Mouse (Mus musculus): Measurements from ENCODE around the gene Il3ra. TPM values are rescaled to one million over a fixed set of nuclear protein-coding genes. Genes with fewer than 3 reads are reported as not detected.

The Il3ra gene
- polyA plus RNA-seq (2015; fragmentation: Nextera tagmentation; extraction: Ambion mirVana): 4.7 and 8.5 TPM in 2 replicates

GRCm38 (mm10) chr14:14345948-14346812, at the start of gene Il3ra:
Il3ra (plus strand) TSS chr14:14346275.
- Histone ChIP-seq H3K4me1 (replicated peaks) (peaks cover 7% of the 10 kb centered on the region; the same call in 1 of the 2 replicates), H3K27me3 (no peaks in the 10 kb centered on the region), H3K4me2 (peak within 1 kb of the TSS; percentile 91), H3K36me3 (peaks cover 22% of the 10 kb centered on the region), H3K9me3 (replicated peaks) (peaks cover 40% of the 10 kb centered on the region), H3K27ac (peak within 1 kb of the TSS; percentile 80), H3K4me3 (peak within 1 kb of the TSS; percentile 68), H3K9ac (peak within 1 kb of the TSS; percentile 63)
- WGBS: 3% methylated on average over 69 of the region's 69 CpGs
- peak; percentile 33 for ATAC-seq (replicated peaks; ENCODE audit: insufficient number of reproducible peaks, insufficient read depth, low FRiP score, low read depth)

GRCm38 (mm10) chr14:14308938-14309337, 37.1 kb upstream of the Il3ra start:
- H3K9ac ChIP-seq: no peak overlapping the region
- H3K4me2 ChIP-seq: peak overlapping the region; percentile 45
- H3K4me1 ChIP-seq (replicated peaks): no peaks in the 10 kb centered on the region
- no peak for ATAC-seq (replicated peaks; ENCODE audit: insufficient number of reproducible peaks, insufficient read depth, low FRiP score, low read depth)
- H3K9me3 ChIP-seq (replicated peaks): no peaks in the 10 kb centered on the region
- peak overlapping the region; percentile 14 for H3K4me3 ChIP-seq
- no peaks in the 10 kb centered on the region for H3K27me3 ChIP-seq
- H3K27ac ChIP-seq: no peak overlapping the region
- no peaks in the 10 kb centered on the region for H3K36me3 ChIP-seq
- 44% methylated on average over 16 of the region's 16 CpGs for WGBS

DNA sequence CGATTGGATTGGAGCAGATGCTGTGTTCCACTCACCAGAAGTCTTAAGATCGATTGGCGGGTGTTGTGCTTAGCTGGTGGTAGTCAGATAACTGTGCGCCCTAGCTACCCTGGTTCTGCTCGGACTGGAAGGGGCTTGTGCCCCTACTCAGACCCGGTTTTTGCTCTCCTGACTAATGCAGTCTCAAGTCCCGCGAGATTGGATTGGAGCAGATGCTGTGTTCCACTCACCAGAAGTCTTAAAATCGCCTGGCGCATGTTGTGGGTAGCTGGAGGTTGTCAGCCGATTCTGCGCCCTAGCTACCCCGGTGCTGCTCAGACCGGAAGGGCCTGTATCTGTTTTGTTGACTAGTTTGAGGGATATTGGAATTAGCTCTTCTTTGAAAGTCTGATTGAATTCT, 36.7 kb upstream of the Il3ra start:
- no peak for ATAC-seq (replicated peaks; ENCODE audit: insufficient number of reproducible peaks, insufficient read depth, low FRiP score, low read depth)
- Histone ChIP-seq H3K9me3 (replicated peaks) (no peaks in the 10 kb centered on the region), H3K9ac (no peak overlapping the region), H3K27ac (no peak overlapping the region), H3K4me2 (peak overlapping the region; percentile 45), H3K27me3 (no peaks in the 10 kb centered on the region), H3K4me1 (replicated peaks) (no peaks in the 10 kb centered on the region), H3K36me3 (no peaks in the 10 kb centered on the region), H3K4me3 (peak overlapping the region; percentile 14)
- 45% methylated on average over 14 of the region's 14 CpGs for WGBS

DNA sequence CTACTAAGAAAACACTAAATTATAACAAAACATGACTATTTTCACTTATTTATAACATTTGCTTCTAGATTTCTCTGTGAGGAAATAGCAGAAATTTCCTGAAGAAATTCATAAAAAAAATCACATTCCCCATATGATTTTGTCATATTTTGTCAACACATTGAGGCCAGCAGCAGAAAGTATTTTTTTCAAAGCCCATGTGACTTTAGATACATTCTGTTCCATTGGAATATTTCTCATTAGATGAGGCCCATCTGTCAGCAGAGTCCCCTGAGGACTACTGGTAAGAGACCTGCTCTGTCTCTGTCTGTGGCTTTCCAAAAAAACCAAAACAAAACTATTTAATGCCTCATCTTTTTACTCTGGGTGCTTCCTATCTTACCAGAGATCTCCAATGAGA, 23.5 kb upstream of the Il3ra start, which contains the start of gene Olfr31:
Gene Olfr31, plus strand, starts transcription at position 301 of the 400 bp plus-strand sequence.
- Histone ChIP-seq H3K4me1 (replicated peaks) (no peaks in the 10 kb centered on the region), H3K4me3 (no peak within 1 kb of the TSS)
- no peak for ATAC-seq (replicated peaks; ENCODE audit: insufficient number of reproducible peaks, insufficient read depth, low FRiP score, low read depth)

DNA sequence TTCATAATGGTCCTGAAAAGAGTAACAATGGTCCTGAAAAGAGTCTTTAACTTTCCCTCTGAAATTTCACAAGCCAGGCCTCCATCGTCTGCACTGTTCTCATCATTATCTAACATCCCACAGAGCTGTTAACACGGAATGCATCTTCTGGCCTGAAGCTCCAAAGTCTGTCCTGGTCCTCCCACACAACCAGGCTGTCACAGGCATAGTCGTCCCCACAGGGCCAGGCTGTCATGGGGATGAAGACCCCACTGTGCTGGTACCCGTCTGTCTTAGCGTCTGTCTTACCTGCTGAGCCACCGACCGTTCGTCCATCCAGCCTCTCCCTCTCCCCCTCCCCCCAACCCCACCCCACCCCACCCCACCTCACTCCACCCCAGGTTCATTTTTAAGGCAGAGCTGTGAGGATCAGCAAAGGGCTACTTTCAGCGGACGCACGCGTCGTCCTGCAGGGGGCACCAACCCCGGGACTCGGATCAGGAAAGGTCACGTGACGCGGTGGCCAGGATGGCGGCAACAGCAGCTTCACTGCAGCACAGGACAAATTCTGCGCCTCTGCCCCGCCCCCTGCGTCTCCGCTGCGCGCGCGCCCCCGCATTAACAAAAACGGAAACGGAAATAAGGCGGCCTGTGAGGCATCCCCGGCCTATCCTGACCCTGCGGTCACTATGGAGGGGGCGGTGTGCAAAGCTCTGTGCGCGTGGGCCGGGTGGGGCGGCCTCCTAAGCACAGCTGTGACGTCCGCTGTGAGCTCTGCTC, 783 bp upstream of the Il3ra start:
- peak overlapping the region; percentile 91 for H3K4me2 ChIP-seq
- H3K27ac ChIP-seq: peak overlapping the region; percentile 80
- peaks cover 7% of the 10 kb centered on the region; the same call in 1 of the 2 replicates for H3K4me1 ChIP-seq (replicated peaks)
- H3K36me3 ChIP-seq: peaks cover 17% of the 10 kb centered on the region
- 5% methylated on average over 40 of the region's 40 CpGs for WGBS
- H3K9ac ChIP-seq: peak overlapping the region; percentile 63
- peak overlapping the region; percentile 68 for H3K4me3 ChIP-seq
- ATAC-seq (replicated peaks; ENCODE audit: insufficient number of reproducible peaks, insufficient read depth, low FRiP score, low read depth): peak; percentile 77
- peaks cover 32% of the 10 kb centered on the region for H3K9me3 ChIP-seq (replicated peaks)
- no peaks in the 10 kb centered on the region for H3K27me3 ChIP-seq

More for the DNA sequence above, 23.5 kb upstream of the Il3ra start, which contains the start of gene Olfr31:
- Histone ChIP-seq H3K9me3 (replicated peaks) (no peaks in the 10 kb centered on the region), H3K36me3 (no peaks in the 10 kb centered on the region), H3K27me3 (no peaks in the 10 kb centered on the region), H3K4me2 (no peak within 1 kb of the TSS), H3K9ac (no peak within 1 kb of the TSS), H3K27ac (no peak within 1 kb of the TSS)

DNA sequence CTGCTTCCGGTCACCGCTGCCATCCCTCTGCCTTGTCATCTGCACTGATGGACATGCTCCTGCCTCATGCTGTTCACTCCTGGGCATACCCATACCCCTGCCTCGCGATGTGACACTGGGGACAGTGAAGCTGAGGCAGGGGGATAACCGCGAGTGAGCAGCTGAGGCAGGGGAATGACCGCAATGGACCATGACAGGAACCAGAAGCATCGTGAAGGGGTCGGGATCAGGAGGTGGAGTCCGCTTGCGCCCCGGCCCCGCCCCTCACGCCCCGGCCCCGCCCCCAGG, 682 bp downstream of the Il3ra start:
- Histone ChIP-seq H3K36me3 (peaks cover 22% of the 10 kb centered on the region), H3K4me2 (peak overlapping the region; percentile 91), H3K27me3 (no peaks in the 10 kb centered on the region), H3K9ac (peak overlapping the region; percentile 63; the same call in 1 of the 2 replicates), H3K27ac (peak overlapping the region; percentile 80), H3K4me1 (replicated peaks) (peaks cover 7% of the 10 kb centered on the region; the same call in 1 of the 2 replicates), H3K4me3 (peak overlapping the region; percentile 68), H3K9me3 (replicated peaks) (peaks cover 46% of the 10 kb centered on the region)
- ATAC-seq (replicated peaks; ENCODE audit: insufficient number of reproducible peaks, insufficient read depth, low FRiP score, low read depth): 0 out of 2 replicates have a peak, but pooled peaks have one; percentile 2
- 27% methylated on average over 16 of the region's 16 CpGs for WGBS

GRCm38 (mm10) chr14:14347151-14347835, 1.2 kb downstream of the Il3ra start:
- Histone ChIP-seq H3K27me3 (no peaks in the 10 kb centered on the region), H3K36me3 (peaks cover 22% of the 10 kb centered on the region), H3K27ac (no peak overlapping the region), H3K4me2 (no peak overlapping the region; the same call in 1 of the 2 replicates), H3K9ac (no peak overlapping the region), H3K9me3 (replicated peaks) (peaks cover 50% of the 10 kb centered on the region), H3K4me3 (peak overlapping the region; percentile 68), H3K4me1 (replicated peaks) (peaks cover 7% of the 10 kb centered on the region; the same call in 1 of the 2 replicates)
- WGBS: 80% methylated on average over 17 of the region's 17 CpGs
- ATAC-seq (replicated peaks; ENCODE audit: insufficient number of reproducible peaks, insufficient read depth, low FRiP score, low read depth): no peak

- no peaks in the 10 kb centered on the region for H3K27me3 ChIP-seq
- no peak overlapping the region for H3K4me3 ChIP-seq
- no peak for ATAC-seq (replicated peaks; ENCODE audit: insufficient number of reproducible peaks, insufficient read depth, low FRiP score, low read depth)
- H3K27ac ChIP-seq: no peak overlapping the region
- no peak overlapping the region for H3K9ac ChIP-seq
- peaks cover 22% of the 10 kb centered on the region for H3K36me3 ChIP-seq
- H3K4me1 ChIP-seq (replicated peaks): peaks cover 7% of the 10 kb centered on the region; the same call in 1 of the 2 replicates
- peaks cover 51% of the 10 kb centered on the region for H3K9me3 ChIP-seq (replicated peaks)
- 96% methylated on average over 14 of the region's 14 CpGs for WGBS
- H3K4me2 ChIP-seq: no peak overlapping the region
Observed at GRCm38 (mm10) chr14:14347836-14348621, 2.0 kb downstream of the Il3ra start.

DNA sequence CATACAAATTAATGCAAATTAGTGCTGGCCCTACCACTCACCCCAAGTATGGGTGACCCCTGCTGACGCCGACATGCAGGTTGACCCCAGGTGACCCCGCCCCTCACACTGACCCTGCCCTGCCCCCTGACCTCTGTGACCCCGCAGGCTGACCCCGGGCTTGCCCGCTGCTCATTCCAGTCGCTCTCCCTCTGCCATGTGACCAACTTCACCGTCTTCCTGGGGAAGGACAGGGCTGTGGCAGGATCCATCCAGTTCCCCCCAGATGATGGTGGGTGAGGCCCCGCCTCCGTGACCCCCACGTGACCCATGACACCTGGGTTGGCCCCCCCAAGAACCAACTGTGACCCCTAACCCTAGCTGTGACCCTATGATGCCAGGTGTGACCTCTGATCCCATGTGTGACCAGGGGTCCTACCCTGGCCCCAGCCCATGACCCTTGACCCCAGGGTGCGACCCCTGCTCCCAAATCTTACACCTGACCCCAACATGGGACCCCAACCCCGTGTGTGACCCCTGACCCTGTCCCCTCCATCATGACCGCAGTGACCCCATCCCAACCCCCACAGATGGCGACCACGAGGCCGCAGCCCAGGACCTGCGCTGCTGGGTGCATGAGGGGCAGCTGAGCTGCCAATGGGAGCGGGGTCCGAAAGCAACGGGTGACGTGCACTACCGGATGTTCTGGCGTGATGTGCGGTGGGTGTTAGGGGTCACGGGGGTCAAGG, 2.8 kb downstream of the Il3ra start:
- peaks cover 51% of the 10 kb centered on the region for H3K9me3 ChIP-seq (replicated peaks)

More for the DNA sequence above, 2.8 kb downstream of the Il3ra start:
- 97% methylated on average over 26 of the region's 26 CpGs for WGBS
- Histone ChIP-seq H3K36me3 (peaks cover 22% of the 10 kb centered on the region), H3K27me3 (no peaks in the 10 kb centered on the region), H3K9ac (no peak overlapping the region), H3K4me1 (replicated peaks) (peaks cover 7% of the 10 kb centered on the region; the same call in 1 of the 2 replicates), H3K27ac (no peak overlapping the region), H3K4me3 (no peak overlapping the region), H3K4me2 (no peak overlapping the region)
- no peak for ATAC-seq (replicated peaks; ENCODE audit: insufficient number of reproducible peaks, insufficient read depth, low FRiP score, low read depth)

Data from heart, embryonic 15.5 days (tissue).